Mouse (Mus musculus): Measurements from ENCODE around the gene Ceacam18. TPM values are rescaled to one million over a fixed set of nuclear protein-coding genes. Genes with fewer than 3 reads are reported as not detected.

Ceacam18 gene
- 0.16 TPM in 1 of 2 replicates, not detected in the other for polyA plus RNA-seq (2012; rRNA removed)

DNA sequence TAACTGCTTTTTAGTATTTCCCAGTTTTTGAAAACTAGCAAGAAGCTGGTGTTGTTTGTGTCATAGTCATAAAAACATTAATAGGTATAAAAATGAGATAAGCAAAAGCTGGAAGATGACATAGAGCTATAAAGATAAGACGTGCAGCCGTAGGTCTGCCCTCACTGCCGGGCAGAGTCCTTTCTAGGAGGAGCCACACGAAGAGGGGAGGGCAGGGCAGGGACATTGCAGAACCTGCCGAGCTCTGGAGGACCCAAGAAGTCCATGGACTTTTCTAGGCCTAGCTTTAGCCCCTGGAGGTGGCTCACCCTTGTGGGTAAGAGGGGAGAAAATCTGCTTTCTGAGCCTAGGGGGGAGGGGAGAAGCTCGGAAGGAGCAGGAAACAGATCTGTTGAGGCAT, at the start of gene Ceacam18:
Gene Ceacam18, plus strand, starts transcription at position 208 of the 400 bp plus-strand sequence.
- no peak within 1 kb of the TSS for H3K27ac ChIP-seq (ENCODE audit: control insufficient read depth, insufficient read depth, low read depth, low read length)
- H3K36me3 ChIP-seq (ENCODE audit: control insufficient read depth, insufficient read depth, low read length): no peaks in the 10 kb centered on the region
- no peak within 1 kb of the TSS for H3K4me3 ChIP-seq (ENCODE audit: control insufficient read depth, low read depth, low read length)
- H3K4me1 ChIP-seq (ENCODE audit: control insufficient read depth, insufficient read depth, low read length): no peaks in the 10 kb centered on the region
- TF ChIP-seq CTCF (IDR thresholded peaks at IDR 0.05; ENCODE audit: control insufficient read depth, insufficient read depth, insufficient replicate concordance, low read depth, low read length) (no peak), POLR2A (IDR thresholded peaks at IDR 0.05; ENCODE audit: control insufficient read depth, low read depth, low read length) (no peak)
- H3K27me3 ChIP-seq (ENCODE audit: control insufficient read depth, insufficient read depth, low read length): no peaks in the 10 kb centered on the region

DNA sequence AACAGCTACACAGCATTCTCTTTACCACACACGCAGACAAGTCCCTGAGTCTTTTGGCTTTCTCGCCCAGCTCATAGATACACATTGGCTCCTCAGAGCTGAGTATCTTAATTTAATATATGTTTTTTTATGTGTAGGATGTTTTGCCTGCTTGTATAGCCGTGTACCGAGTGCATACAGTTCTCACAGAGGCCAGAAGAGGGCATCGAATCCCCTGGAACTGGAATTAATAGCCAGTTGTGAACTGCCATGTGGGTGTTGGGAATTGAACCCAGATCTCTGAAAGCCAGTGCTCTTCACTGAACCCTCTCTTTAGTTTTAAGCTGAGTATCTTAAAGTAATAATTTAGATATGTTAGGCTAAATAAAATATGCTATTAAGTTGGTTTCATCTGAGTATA, 49.7 kb upstream of the Ceacam18 start:
- Histone ChIP-seq H3K4me3 (ENCODE audit: control insufficient read depth, low read depth, low read length) (no peak overlapping the region), H3K27me3 (ENCODE audit: control insufficient read depth, insufficient read depth, low read length) (no peaks in the 10 kb centered on the region), H3K27ac (ENCODE audit: control insufficient read depth, insufficient read depth, low read depth, low read length) (no peak overlapping the region), H3K36me3 (ENCODE audit: control insufficient read depth, insufficient read depth, low read length) (no peaks in the 10 kb centered on the region; the same call in 1 of the 2 replicates), H3K4me1 (ENCODE audit: control insufficient read depth, insufficient read depth, low read length) (peaks cover 6% of the 10 kb centered on the region)
- TF ChIP-seq CTCF (IDR thresholded peaks at IDR 0.05; ENCODE audit: control insufficient read depth, insufficient read depth, insufficient replicate concordance, low read depth, low read length): no peak
- TF ChIP-seq POLR2A (IDR thresholded peaks at IDR 0.05; ENCODE audit: control insufficient read depth, low read depth, low read length): no peak

DNA sequence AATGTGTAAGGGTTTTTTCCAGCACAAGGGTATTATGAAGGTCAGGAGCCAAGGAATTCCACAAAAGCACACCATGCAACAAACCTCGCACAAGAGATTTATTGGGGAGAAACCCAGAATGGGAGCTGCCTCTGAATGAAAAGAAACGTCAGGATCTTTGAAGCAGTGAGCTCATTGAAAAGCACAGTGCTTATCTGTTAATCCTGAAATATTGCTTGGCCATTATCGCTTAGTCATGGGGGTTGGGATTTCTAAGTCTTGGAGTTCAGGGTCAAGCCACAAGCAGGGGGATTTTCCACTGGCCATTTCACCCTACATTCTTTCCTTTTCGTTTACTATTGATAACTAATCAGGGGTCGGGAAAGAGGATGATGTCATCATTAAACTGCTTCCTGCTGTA, 32.6 kb upstream of the Ceacam18 start:
- Histone ChIP-seq H3K4me1 (ENCODE audit: control insufficient read depth, insufficient read depth, low read length) (no peaks in the 10 kb centered on the region), H3K27me3 (ENCODE audit: control insufficient read depth, insufficient read depth, low read length) (no peaks in the 10 kb centered on the region), H3K4me3 (ENCODE audit: control insufficient read depth, low read depth, low read length) (no peak overlapping the region), H3K36me3 (ENCODE audit: control insufficient read depth, insufficient read depth, low read length) (no peaks in the 10 kb centered on the region), H3K27ac (ENCODE audit: control insufficient read depth, insufficient read depth, low read depth, low read length) (no peak overlapping the region)
- no peak for TF ChIP-seq CTCF (IDR thresholded peaks at IDR 0.05; ENCODE audit: control insufficient read depth, insufficient read depth, insufficient replicate concordance, low read depth, low read length)
- TF ChIP-seq POLR2A (IDR thresholded peaks at IDR 0.05; ENCODE audit: control insufficient read depth, low read depth, low read length): no peak

DNA sequence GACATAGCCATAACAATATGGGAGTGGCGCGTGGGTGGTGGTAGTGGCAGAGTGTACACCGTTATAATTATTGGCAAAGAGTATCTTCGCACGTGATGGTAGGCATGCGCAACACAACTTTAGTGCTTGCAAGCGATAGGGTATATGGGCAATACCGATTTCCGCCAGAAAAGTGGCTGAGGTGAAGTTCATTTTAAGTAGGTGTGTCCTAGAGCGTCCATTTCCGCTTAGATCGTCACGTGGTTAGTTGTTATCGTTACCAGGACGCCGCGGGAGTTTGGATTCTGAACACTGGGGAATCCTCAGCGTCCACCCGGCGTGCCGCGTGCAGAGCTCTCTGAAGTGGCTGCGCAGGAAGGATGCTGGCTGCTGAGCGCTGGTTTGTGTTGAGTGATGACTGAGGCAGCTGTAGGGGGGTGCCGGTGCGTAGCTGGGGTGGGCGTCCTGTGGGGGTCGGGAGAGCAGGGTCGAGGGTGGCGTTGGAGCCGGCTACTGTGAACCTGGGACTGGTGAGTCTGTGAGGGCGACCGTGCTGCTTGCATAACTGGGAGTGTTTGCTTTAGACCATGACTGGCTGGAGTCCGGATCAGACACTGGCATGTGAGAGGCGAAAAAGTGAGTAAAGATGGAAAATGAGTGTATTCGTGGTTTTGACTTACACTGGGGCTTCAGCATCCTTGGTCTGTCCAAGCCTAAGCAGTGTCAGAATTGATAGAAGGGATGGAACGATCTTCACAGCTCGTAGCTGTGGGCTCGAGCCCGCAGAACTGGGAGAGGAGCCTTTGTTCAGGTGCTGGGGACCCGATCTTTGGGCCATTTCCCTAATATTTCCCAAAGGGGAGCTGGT, 27.4 kb upstream of the Ceacam18 start, which contains the start of gene Zfp819:
Gene Zfp819, plus strand, starts transcription at position 274 of the 847 bp plus-strand sequence.
- Histone ChIP-seq H3K36me3 (ENCODE audit: control insufficient read depth, insufficient read depth, low read length) (no peaks in the 10 kb centered on the region), H3K27me3 (ENCODE audit: control insufficient read depth, insufficient read depth, low read length) (no peaks in the 10 kb centered on the region), H3K27ac (ENCODE audit: control insufficient read depth, insufficient read depth, low read depth, low read length) (peak within 1 kb of the TSS; percentile 39), H3K4me3 (ENCODE audit: control insufficient read depth, low read depth, low read length) (peak within 1 kb of the TSS; percentile 73), H3K4me1 (ENCODE audit: control insufficient read depth, insufficient read depth, low read length) (peaks cover 8% of the 10 kb centered on the region)
- no peak; the same call in 1 of the 2 replicates for TF ChIP-seq POLR2A (IDR thresholded peaks at IDR 0.05; ENCODE audit: control insufficient read depth, low read depth, low read length)
- TF ChIP-seq CTCF (IDR thresholded peaks at IDR 0.05; ENCODE audit: control insufficient read depth, insufficient read depth, insufficient replicate concordance, low read depth, low read length): no peak

DNA sequence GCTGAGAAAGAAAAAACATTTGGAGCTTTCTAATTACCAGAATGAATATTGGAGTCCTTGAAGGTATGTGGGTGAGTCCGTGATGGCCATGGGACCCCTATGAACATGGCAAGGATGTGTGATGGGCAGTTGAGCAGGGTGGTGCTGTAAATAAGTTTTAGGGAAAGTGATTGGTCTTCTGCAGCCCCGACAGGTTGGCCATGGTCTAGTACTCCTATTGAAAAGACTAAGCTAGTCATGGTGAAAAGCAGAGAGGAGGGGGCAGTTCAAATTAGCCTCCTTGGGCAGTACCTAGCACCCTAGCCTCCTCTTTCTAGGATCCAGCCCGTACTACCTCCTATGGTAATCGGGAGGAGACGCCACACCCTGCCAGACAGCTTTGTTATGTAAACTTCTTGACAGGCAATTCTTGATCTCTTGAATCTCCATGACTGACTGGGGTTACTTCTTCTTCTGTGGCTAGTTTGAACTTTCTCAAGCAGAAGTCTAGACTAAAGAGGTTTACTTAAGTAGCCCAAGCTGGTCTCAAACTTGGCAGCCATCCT, 26.7 kb upstream of the Ceacam18 start:
- peak overlapping the region; percentile 73 for H3K4me3 ChIP-seq (ENCODE audit: control insufficient read depth, low read depth, low read length)
- TF ChIP-seq CTCF (IDR thresholded peaks at IDR 0.05; ENCODE audit: control insufficient read depth, insufficient read depth, insufficient replicate concordance, low read depth, low read length) (no peak), POLR2A (IDR thresholded peaks at IDR 0.05; ENCODE audit: control insufficient read depth, low read depth, low read length) (no peak)
- H3K36me3 ChIP-seq (ENCODE audit: control insufficient read depth, insufficient read depth, low read length): no peaks in the 10 kb centered on the region
- peak overlapping the region; percentile 20; the same call in 1 of the 2 replicates for H3K27ac ChIP-seq (ENCODE audit: control insufficient read depth, insufficient read depth, low read depth, low read length)
- H3K27me3 ChIP-seq (ENCODE audit: control insufficient read depth, insufficient read depth, low read length): no peaks in the 10 kb centered on the region
- peaks cover 8% of the 10 kb centered on the region for H3K4me1 ChIP-seq (ENCODE audit: control insufficient read depth, insufficient read depth, low read length)

DNA sequence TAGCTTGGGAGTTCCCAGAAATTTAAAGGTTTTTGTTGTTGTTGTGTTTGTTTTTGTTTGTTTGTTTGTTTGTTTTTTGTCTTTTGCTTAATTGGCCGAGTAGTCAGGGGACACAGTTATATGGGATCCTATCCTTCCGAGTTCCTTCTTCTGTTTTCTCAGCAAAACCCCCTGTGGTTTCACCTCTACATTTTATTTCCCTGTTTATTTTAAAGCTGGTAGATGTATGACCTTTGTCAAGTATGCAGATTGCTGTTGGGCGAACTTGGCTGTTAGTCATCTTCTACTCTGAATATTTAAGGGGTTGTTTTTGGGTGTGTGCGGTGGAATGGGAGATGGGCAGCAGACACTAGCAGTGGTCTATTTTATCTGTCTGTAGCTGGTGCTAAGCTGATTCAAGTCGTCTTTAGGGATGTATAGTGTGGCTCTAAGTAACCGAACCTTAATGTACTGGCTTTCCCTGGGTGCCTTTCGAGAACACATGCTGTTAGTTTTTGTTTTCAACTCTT, 26.1 kb upstream of the Ceacam18 start:
- peaks cover 8% of the 10 kb centered on the region for H3K4me1 ChIP-seq (ENCODE audit: control insufficient read depth, insufficient read depth, low read length)
- H3K4me3 ChIP-seq (ENCODE audit: control insufficient read depth, low read depth, low read length): peak overlapping the region; percentile 73; the same call in 1 of the 2 replicates
- no peaks in the 10 kb centered on the region for H3K27me3 ChIP-seq (ENCODE audit: control insufficient read depth, insufficient read depth, low read length)
- H3K27ac ChIP-seq (ENCODE audit: control insufficient read depth, insufficient read depth, low read depth, low read length): no peak overlapping the region
- TF ChIP-seq POLR2A (IDR thresholded peaks at IDR 0.05; ENCODE audit: control insufficient read depth, low read depth, low read length) (no peak), CTCF (IDR thresholded peaks at IDR 0.05; ENCODE audit: control insufficient read depth, insufficient read depth, insufficient replicate concordance, low read depth, low read length) (no peak)
- no peaks in the 10 kb centered on the region for H3K36me3 ChIP-seq (ENCODE audit: control insufficient read depth, insufficient read depth, low read length)
